Mouse (Mus musculus) CD4-positive, CD25-positive, alpha-beta regulatory T cell, adult 2 months (primary cell): ENCODE measurements at regions not wholly inside any gene's neighbourhood (a gene's known extent, or its start where the extent isn't known, plus 50 kb on each side); places are given as distances from the start of the nearest gene placed in this dataset.
A peak's percentile ranks its signal among the peaks of the same experiment; 100 is the strongest.
"Not testable (repeated sequence)": the region's sequence is repeated elsewhere in the genome, so short reads cannot be mapped to it uniquely, and the experiment has no call there.

ENCODE experiments used
- DNase-seq: peaks from one replicate; pipeline ENCODE4 v3.0.0-alpha.2; 2012; ENCODE audit warnings: low read depth, low spot score

DNA sequence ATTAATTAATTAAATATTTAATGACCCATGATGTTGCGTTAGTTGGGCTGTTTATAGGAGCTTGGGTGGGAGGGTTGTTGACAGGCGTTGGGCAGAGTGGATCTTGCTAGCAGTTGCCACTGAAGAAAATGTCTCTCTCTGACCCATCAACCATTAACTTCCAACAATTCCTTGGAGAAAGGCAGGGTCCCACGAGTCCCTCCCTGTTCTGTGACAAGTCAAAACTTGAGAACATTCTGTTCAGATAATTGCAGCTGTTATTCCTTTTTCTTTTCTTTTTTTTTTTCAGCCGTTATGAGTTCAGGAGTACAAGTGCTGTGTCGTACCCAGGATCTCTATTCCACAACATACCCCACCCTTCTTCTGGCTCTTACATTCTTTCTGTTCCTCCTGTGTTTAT, 59.8 kb upstream of the Tnfrsf21 start:
- no peak for DNase-seq

- no peak for DNase-seq
Measured at GRCm38 (mm10) chr17:42954722-42955121, 61.6 kb upstream of the Tnfrsf21 start.

DNA sequence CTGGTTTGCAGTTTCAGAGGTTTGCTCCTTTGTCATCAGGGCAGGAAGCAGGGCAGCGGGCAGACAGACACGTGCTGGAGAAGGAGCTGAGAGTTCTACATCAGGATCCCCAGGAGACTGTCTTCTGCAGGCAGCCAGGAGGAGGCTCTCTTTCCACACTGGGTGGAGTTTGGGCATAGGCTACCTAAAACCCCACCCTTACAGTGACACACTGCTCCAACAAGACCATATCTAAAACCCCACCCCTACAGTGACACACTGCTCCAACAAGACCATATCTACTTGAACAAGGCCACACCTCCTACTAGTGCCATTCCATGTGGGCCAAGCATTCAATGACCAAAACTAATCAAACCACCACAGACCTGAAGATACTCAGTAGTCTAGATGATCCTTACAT, 68.0 kb upstream of the Cd2ap start:
- DNase-seq: no peak

DNA sequence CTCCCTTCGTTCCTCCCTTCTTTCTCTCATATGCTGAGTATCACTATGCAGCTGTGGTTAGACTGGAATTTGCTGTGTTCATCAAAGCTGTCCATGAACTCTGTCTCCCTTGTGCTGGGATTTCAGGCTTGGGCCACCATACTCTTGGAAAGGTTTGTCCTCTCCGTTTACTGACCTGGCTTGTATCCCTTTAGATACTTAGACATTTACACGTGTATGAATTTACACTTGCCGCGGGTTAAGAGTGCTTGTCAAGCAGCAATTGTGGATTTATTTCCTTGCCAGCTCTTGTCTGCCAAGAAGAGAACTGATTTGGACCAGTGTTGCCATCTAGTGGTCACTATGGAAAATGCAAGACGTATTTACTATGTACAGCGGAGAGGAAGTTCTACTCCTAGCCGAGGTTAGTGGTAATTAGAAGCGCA, 66.8 kb upstream of the Cd2ap start:
- peak; percentile 88 for DNase-seq

DNA sequence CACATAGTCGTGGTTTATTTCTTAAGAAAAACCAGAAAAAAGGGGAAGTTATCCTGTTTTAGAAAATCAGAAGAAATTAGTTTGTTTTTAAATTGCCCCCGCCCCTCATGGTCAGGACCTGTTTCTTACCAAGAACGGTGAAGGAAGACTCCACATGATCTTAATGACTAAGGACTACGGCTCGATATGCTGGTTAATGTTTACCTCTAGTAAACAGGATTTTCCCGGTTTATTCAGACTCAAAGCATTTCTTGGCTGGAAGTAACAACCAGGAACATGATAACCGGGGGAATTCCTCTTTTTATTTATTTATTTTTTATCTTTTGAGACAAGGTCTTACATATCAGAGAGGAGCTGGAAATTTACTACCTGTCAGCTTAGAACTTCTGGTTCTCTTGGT, 63.0 kb upstream of the Cd2ap start:
- DNase-seq: no peak

GRCm38 (mm10) chr17:42938579-42938978, 62.1 kb upstream of the Cd2ap start:
- no peak for DNase-seq

DNA sequence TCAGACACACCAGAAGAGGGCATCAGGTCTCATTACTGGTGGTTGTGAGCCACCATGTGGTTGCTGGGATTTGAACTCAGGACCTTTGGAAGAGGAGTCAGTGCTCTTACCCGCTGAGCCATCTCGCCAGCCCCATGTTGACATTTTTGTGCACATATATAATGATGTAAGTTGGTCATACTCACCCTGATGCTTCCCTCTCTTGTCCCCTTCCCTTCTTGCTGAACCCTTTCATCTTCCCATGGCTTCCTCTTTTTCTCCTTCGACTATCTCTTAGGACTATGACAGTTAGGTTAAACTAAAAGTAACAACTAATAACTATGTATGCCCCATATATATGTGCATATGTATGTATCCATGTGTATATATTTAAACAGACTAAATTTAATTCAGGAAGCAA, 61.0 kb upstream of the Cd2ap start:
- not testable (repeated sequence) for DNase-seq

DNA sequence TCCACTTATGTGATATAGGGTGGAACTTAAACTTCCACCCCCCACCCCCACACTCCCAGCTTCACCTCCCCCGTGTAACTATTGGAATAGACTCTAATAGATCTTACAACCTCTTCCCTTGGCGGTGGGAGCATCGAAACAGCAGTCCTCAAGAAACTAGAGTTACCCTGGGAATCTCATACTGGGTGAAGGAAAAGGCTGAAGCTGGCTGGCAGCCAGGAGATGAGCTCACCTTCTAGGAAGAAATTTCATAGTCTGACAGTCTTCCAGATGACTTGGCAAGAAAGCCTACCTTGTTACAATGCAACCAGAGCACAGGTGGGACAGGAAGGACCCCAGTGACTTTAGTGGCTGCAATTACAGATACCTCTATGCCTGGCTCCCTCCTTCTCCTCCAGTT, 57.6 kb upstream of the Cd2ap start:
- DNase-seq: no peak

GRCm38 (mm10) chr17:42933335-42934004, 57.0 kb upstream of the Cd2ap start:
- DNase-seq: no peak

- DNase-seq: no peak
Measured at GRCm38 (mm10) chr17:42927320-42927719, 50.9 kb upstream of the Cd2ap start.
